Mouse (Mus musculus) forebrain, embryonic 14.5 days (tissue): Measurements from ENCODE around the gene Serpina3j. TPM values are rescaled to one million over a fixed set of nuclear protein-coding genes. Genes with fewer than 3 reads are reported as not detected.
"Not testable (repeated sequence)": the region's sequence is repeated elsewhere in the genome, so short reads cannot be mapped to it uniquely, and the experiment has no call there.

Experiments
- ATAC-seq: fragments of 200-750 bp; cut with Nextera tagmentation; 2 replicates; pipeline ENCODE4 v1.8.0; 2017; ENCODE audit warnings: mild to moderate bottlenecking, moderate library complexity
- DNase-seq: peaks from one replicate; pipeline ENCODE4 v3.0.0-alpha.2; 2015; ENCODE audit warnings: low spot score
- H3K27ac ChIP-seq: fragments of 300-500 bp; sonication (generic); 2 replicates; pipeline ENCODE4 v1.5.1; 2014; ENCODE audit warnings: low read depth, mild to moderate bottlenecking, control low read depth, low read length, moderate library complexity
- H3K27me3 ChIP-seq: fragments of 300-500 bp; sonication (generic); replicated peaks from 2 replicates; pipeline ENCODE4 v1.6.1; 2014; ENCODE audit warnings: low read length, control low read depth, mixed read lengths; ENCODE audit not compliant: control insufficient read depth, insufficient read depth
- H3K36me3 ChIP-seq: fragments of 300-500 bp; sonication (generic); 2 replicates; pipeline ENCODE4 v1.6.1; 2014; ENCODE audit warnings: low read length, control low read depth; ENCODE audit not compliant: control insufficient read depth, insufficient read depth
- H3K4me1 ChIP-seq: fragments of 300-500 bp; sonication (generic); 2 replicates; pipeline ENCODE4 v1.6.1; 2014; ENCODE audit warnings: antibody characterized with exemption, low read length, control low read depth; ENCODE audit not compliant: control insufficient read depth, insufficient read depth
- H3K4me2 ChIP-seq: fragments of 300-500 bp; sonication (generic); 2 replicates; pipeline ENCODE4 v1.6.1; 2014; ENCODE audit warnings: mild to moderate bottlenecking, control low read depth, low read length
- H3K4me3 ChIP-seq: fragments of 300-500 bp; sonication (generic); 2 replicates; pipeline ENCODE4 v1.5.1; 2014; ENCODE audit warnings: low read depth, low read length, control low read depth
- H3K9ac ChIP-seq: fragments of 300-500 bp; sonication (generic); 2 replicates; pipeline ENCODE4 v1.6.1; 2014; ENCODE audit warnings: mild to moderate bottlenecking, low read length, control low read depth, moderate library complexity
- H3K9me3 ChIP-seq: fragments of 300-500 bp; sonication (generic); replicated peaks from 2 replicates; pipeline ENCODE4 v1.6.1; 2016; ENCODE audit warnings: low read length, control low read depth, mixed read lengths; ENCODE audit not compliant: control insufficient read depth
- WGBS: fragments of 180-500 bp; shearing (Covaris S2); extraction: QIAGEN DNeasy Blood & Tissue Kit; methylation state at CpG from one replicate; pipeline ENCODE4 v1.1.7; 2014; 5-methylcytosine and 5-hydroxymethylcytosine counted together
- polyA plus RNA-seq: library from polyadenylated mRNA; unstranded; fragments of >200 nt; fragmentation: Nextera tagmentation; extraction: Ambion mirVana; gene quantifications from 2 replicates; pipeline ENCODE4 v1.2.1, GENCODE M21; 2014

Gene Serpina3j
- polyA plus RNA-seq, 1 experiment from 2014 or later, result not detected

GRCm38 (mm10) chr12:104347091-104347490, 32.7 kb downstream of the Serpina3j start:
- Histone ChIP-seq H3K27ac (no peak overlapping the region), H3K4me3 (no peak overlapping the region), H3K27me3 (no peaks in the 10 kb centered on the region), H3K4me1 (no peaks in the 10 kb centered on the region), H3K36me3 (no peaks in the 10 kb centered on the region), H3K4me2 (no peak overlapping the region), H3K9ac (no peak overlapping the region), H3K9me3 (no peaks in the 10 kb centered on the region)
- 82% methylated on average over 2 of the region's 2 CpGs for WGBS
- ATAC-seq (no peak), DNase-seq (no peak)

GRCm38 (mm10) chr12:104351812-104352211, 37.5 kb downstream of the Serpina3j start:
- ATAC-seq, result not testable (repeated sequence)
- 38% methylated on average over 3 of the region's 3 CpGs for WGBS

GRCm38 (mm10) chr12:104356006-104356405, 41.7 kb downstream of the Serpina3j start:
- H3K36me3 ChIP-seq, result no peaks in the 10 kb centered on the region
- H3K27me3 ChIP-seq, result no peaks in the 10 kb centered on the region
- no peaks in the 10 kb centered on the region for H3K9me3 ChIP-seq
- DNase-seq, result no peak
- no peak overlapping the region for H3K27ac ChIP-seq
- no peak overlapping the region for H3K4me2 ChIP-seq
- 86% methylated on average over 3 of the region's 3 CpGs for whole genome bisulfite sequencing
- no peak overlapping the region for H3K4me3 ChIP-seq
- no peak overlapping the region for H3K9ac ChIP-seq
- H3K4me1 ChIP-seq, result no peaks in the 10 kb centered on the region
- no peak for ATAC-seq

More at GRCm38 (mm10) chr12:104351812-104352211, 37.5 kb downstream of the Serpina3j start:
- not testable (repeated sequence) for H3K27ac ChIP-seq, H3K27me3 ChIP-seq, H3K36me3 ChIP-seq, H3K9me3 ChIP-seq, H3K4me1 ChIP-seq, H3K4me3 ChIP-seq, H3K4me2 ChIP-seq, H3K9ac ChIP-seq
- peak; percentile 4 for DNase-seq

DNA sequence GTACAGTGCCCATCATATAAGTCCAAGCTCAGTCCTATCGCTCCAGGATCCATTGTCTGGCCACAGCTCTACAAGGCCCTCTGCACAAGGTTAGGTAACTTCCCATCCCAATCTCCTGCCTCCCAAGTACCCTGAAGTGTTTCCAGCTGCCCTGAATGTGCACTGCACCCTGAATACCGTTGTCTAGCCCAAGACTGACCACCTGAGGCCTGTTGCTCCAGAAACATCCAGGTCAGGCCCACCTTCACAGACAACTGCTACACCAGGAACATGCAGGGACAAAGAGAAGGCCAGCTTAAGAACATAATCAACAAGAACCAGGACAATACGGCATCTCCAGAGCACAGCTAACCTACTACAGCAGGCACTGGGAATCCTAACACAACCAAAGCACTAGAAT, 55.6 kb downstream of the Serpina3j start:
- WGBS, result 88% methylated on average over 3 of the region's 3 CpGs
- H3K4me2 ChIP-seq, result no peak overlapping the region
- H3K4me1 ChIP-seq, result no peaks in the 10 kb centered on the region
- H3K9me3 ChIP-seq, result no peaks in the 10 kb centered on the region
- no peak overlapping the region for H3K27ac ChIP-seq
- ATAC-seq (no peak), DNase-seq (no peak)
- H3K27me3 ChIP-seq, result no peaks in the 10 kb centered on the region
- H3K4me3 ChIP-seq, result no peak overlapping the region
- H3K36me3 ChIP-seq, result no peaks in the 10 kb centered on the region
- no peak overlapping the region for H3K9ac ChIP-seq

Other genes starting within 250 kb of the Serpina3j start
- not detected in 2 replicates for gene Serpina5, start 213.4 kb upstream of the Serpina3j start, polyA plus RNA-seq
- not detected in 2 replicates for gene Serpina3a, start 201.8 kb upstream of the Serpina3j start, polyA plus RNA-seq
- gene Serpina3b, start 186.6 kb upstream of the Serpina3j start, polyA plus RNA-seq, result not detected in 2 replicates
- not detected in 2 replicates for gene Serpina3c, start 160.7 kb upstream of the Serpina3j start, polyA plus RNA-seq
- 0.39 and 0.45 TPM in 2 replicates for gene Serpina3f, start 100.0 kb upstream of the Serpina3j start, polyA plus RNA-seq
- 0.24 and 0.26 TPM in 2 replicates for gene Serpina3g, start 78.3 kb upstream of the Serpina3j start, polyA plus RNA-seq
- not detected in 2 replicates for gene Serpina3i, start 51.4 kb upstream of the Serpina3j start, polyA plus RNA-seq
- not detected in 2 replicates for gene Serpina3k, start 23.9 kb downstream of the Serpina3j start, polyA plus RNA-seq
- not detected in 2 replicates for gene Serpina3m, start 23.9 kb downstream of the Serpina3j start, polyA plus RNA-seq
- 0.10 TPM in 1 of 2 replicates, not detected in the other for gene Serpina3n, start 92.2 kb downstream of the Serpina3j start, polyA plus RNA-seq
- 0.40 and 0.50 TPM in 2 replicates for gene Gsc, start 158.8 kb downstream of the Serpina3j start, polyA plus RNA-seq